Mouse (Mus musculus) neural tube, embryonic 14.5 days (tissue): Measurements from ENCODE around the gene Zmym5. TPM values are rescaled to one million over a fixed set of nuclear protein-coding genes. Genes with fewer than 3 reads are reported as not detected.
"Not testable (repeated sequence)": the region's sequence is repeated elsewhere in the genome, so short reads cannot be mapped to it uniquely, and the experiment has no call there.

Experiments used
- ATAC-seq: fragments of 200-750 bp; cut with Nextera tagmentation; 2 replicates; pipeline ENCODE4 v1.8.0; 2017; ENCODE audit warnings: low read depth, mild to moderate bottlenecking, moderate TSS enrichment, moderate library complexity
- H3K27ac ChIP-seq: fragments of 300-500 bp; sonication (generic); 2 replicates; pipeline ENCODE4 v1.5.1; 2014; ENCODE audit warnings: low read depth, mild to moderate bottlenecking, control low read depth, low read length, moderate library complexity, mixed read lengths
- H3K27me3 ChIP-seq: fragments of 300-500 bp; sonication (generic); 2 replicates; pipeline ENCODE4 v1.6.1; 2014; ENCODE audit warnings: low read length; ENCODE audit not compliant: control insufficient read depth, insufficient read depth
- H3K36me3 ChIP-seq: fragments of 300-500 bp; sonication (generic); 2 replicates; pipeline ENCODE4 v1.6.1; 2014; ENCODE audit warnings: low read length, mixed read lengths; ENCODE audit not compliant: control insufficient read depth, insufficient read depth
- H3K4me1 ChIP-seq: fragments of 300-500 bp; sonication (generic); 2 replicates; pipeline ENCODE4 v1.6.1; 2014; ENCODE audit warnings: low read length; ENCODE audit not compliant: control insufficient read depth, insufficient read depth
- H3K4me2 ChIP-seq: fragments of 300-500 bp; sonication (generic); 2 replicates; pipeline ENCODE4 v1.6.1; 2014; ENCODE audit warnings: mild to moderate bottlenecking, low read depth, low read length, control low read depth
- H3K4me3 ChIP-seq: fragments of 300-500 bp; sonication (generic); 2 replicates; pipeline ENCODE4 v1.5.1; 2014; ENCODE audit warnings: low read depth, low read length, control low read depth, mixed read lengths
- H3K9ac ChIP-seq: fragments of 300-500 bp; sonication (generic); replicated peaks from 2 replicates; pipeline ENCODE4 v1.6.1; 2014; ENCODE audit warnings: low read depth, mild to moderate bottlenecking, control low read depth, low read length, mixed read lengths
- H3K9me3 ChIP-seq: fragments of 300-500 bp; sonication (generic); 2 replicates; pipeline ENCODE4 v1.6.1; 2016; ENCODE audit warnings: low read length; ENCODE audit not compliant: control insufficient read depth
- WGBS: fragments of 180-500 bp; shearing (Covaris S2); extraction: QIAGEN DNeasy Blood & Tissue Kit; methylation state at CpG from one replicate; pipeline ENCODE4 v1.1.7; 2014; 5-methylcytosine and 5-hydroxymethylcytosine counted together
- polyA plus RNA-seq: library from polyadenylated mRNA; unstranded; fragments of >200 nt; fragmentation: Nextera tagmentation; extraction: Ambion mirVana; gene quantifications from 2 replicates; pipeline ENCODE4 v1.2.1, GENCODE M21; 2014

Zmym5 gene
- polyA plus RNA-seq, result 26.5 and 28.0 TPM in 2 replicates

DNA sequence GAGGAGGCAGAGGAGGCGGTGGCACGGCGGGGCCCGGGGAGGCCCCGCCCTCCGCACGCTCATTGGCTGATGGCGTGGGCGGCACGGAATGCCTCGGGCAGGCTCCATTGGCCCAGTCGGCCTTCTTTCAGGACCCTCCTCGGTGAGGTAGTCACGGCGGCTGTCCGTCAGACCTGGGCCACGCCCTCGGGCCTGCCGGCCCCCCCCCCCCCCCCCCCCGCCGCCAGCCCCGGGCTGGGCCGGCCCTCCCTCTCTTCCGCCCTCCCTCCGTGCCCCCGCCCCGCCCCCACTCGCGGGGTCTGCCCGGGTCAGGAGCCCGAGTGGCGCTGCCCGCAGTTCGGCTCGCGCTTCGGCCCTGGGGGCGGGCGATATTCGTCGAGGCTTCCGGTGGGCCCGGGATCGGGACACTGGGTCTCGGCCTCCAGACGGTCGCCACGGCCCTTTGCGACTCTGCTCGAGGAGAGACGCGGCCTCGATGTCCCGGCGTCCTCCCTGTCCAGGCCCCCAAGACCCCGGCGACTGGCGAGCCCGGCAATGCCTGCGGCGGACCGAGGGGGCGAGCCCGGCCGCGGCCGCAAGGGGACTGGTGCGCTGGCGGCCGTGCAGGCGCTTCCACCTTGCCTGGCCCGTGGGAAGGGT lies at the start of gene Zmym5:
Gene Zmym5 (minus strand): TSS at position 16 of the 639 bp plus-strand sequence.
- not testable (repeated sequence) for H3K36me3 ChIP-seq, H3K9me3 ChIP-seq, H3K27me3 ChIP-seq
- Histone ChIP-seq H3K27ac (peak within 1 kb of the TSS; percentile 93), H3K9ac (peak within 1 kb of the TSS; percentile 76), H3K4me2 (peak within 1 kb of the TSS; percentile 54), H3K4me3 (peak within 1 kb of the TSS; percentile 64), H3K4me1 (peaks cover 10% of the 10 kb centered on the region)
- ATAC-seq, result peak; percentile 98
- 1% methylated on average over 20 of the region's 72 CpGs for WGBS

- no peak overlapping the region for H3K9ac ChIP-seq
- no peaks in the 10 kb centered on the region; the same call in 1 of the 2 replicates for H3K9me3 ChIP-seq
- H3K4me2 ChIP-seq, result no peak overlapping the region
- H3K27me3 ChIP-seq, result no peaks in the 10 kb centered on the region
- WGBS, result 79% methylated on average over 2 of the region's 2 CpGs
- H3K4me1 ChIP-seq, result no peaks in the 10 kb centered on the region
- H3K27ac ChIP-seq, result no peak overlapping the region
- H3K36me3 ChIP-seq, result no peaks in the 10 kb centered on the region
- no peak for ATAC-seq
- no peak overlapping the region for H3K4me3 ChIP-seq
Observed at GRCm38 (mm10) chr14:56849681-56850080, 38.2 kb upstream of the Zmym5 start.

DNA sequence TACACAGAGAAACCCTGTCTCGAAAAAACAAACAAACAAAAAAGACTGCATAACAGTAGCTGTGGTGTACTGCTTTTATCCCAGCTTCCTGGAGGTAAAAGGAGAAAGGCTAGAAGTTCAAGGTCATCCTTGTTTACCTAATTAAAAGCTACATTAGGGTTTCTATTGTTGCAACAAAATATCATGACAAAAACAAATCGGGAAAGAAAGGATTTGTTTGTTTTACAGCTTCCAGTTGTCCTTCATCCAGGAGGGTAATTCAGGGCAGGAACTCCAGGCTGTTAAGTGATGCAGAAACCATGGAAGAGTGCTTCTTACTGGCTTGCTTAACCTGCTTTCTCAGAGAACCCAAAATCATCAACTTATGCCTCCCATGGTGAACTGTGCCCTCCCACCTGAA lies 36.8 kb upstream of the Zmym5 start:
- Histone ChIP-seq H3K36me3 (no peaks in the 10 kb centered on the region), H3K4me3 (no peak overlapping the region), H3K4me2 (no peak overlapping the region), H3K9ac (no peak overlapping the region), H3K9me3 (no peaks in the 10 kb centered on the region), H3K27me3 (no peaks in the 10 kb centered on the region), H3K4me1 (no peaks in the 10 kb centered on the region), H3K27ac (no peak overlapping the region)
- ATAC-seq, result no peak
- 59% methylated on average over 2 of the region's 2 CpGs for WGBS

DNA sequence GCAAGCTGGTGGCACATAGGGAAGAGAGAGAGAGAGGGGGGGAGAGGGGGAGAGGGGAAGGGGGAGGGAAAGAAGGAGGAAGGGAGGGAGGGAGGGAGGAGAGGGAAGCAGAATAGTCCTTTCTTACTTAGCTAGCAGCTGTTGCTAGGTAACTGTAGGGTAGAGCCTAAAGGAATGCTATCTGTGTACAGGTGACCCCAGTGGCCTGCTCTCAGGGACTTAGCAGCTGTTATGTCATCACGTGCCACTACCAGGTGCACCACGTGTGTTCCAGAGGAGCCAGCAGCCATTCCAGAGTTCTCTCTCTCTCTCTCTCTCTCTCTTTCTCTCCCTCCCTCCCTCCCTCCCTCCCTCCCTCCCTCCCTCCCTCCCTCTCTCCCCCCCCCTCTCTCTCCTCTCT lies 33.0 kb upstream of the Zmym5 start:
- H3K4me1 ChIP-seq, result no peaks in the 10 kb centered on the region
- no peaks in the 10 kb centered on the region for H3K27me3 ChIP-seq
- H3K27ac ChIP-seq, result no peak overlapping the region
- no peak overlapping the region for H3K9ac ChIP-seq
- H3K4me3 ChIP-seq, result no peak overlapping the region
- peak; percentile 65; the same call in 1 of the 2 replicates for ATAC-seq
- no peak overlapping the region for H3K4me2 ChIP-seq
- no peaks in the 10 kb centered on the region for H3K36me3 ChIP-seq
- WGBS, result 6% methylated on average over 2 of the region's 2 CpGs
- H3K9me3 ChIP-seq, result no peaks in the 10 kb centered on the region

DNA sequence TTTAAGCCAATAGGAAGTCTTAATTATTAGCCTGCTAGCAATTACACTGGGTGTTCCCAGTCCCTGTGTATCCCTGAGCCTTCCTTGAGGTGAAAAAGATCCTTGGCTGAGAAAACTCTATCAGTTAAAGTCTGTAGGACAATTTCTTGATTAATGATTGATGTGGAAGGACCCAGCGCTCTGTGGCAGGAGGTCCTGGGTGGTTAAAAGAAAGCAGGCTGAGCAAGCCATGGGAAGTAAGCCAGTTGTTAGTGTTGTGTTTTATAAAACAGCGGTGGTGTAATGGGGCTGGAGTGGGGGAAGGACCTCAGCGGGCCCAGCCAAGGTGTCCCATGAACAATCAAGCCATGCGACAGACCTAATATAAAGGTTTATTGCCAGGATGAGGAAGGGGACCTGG lies 32.5 kb upstream of the Zmym5 start:
- H3K9me3 ChIP-seq, result no peaks in the 10 kb centered on the region
- no peaks in the 10 kb centered on the region for H3K27me3 ChIP-seq
- H3K4me2 ChIP-seq, result no peak overlapping the region
- no peaks in the 10 kb centered on the region for H3K36me3 ChIP-seq
- WGBS, result 27% methylated on average over 4 of the region's 4 CpGs
- H3K9ac ChIP-seq, result no peak overlapping the region
- no peak overlapping the region for H3K4me3 ChIP-seq
- ATAC-seq, result no peak
- no peak overlapping the region for H3K27ac ChIP-seq
- H3K4me1 ChIP-seq, result no peaks in the 10 kb centered on the region

- not testable (repeated sequence) for H3K27me3 ChIP-seq, H3K36me3 ChIP-seq, H3K4me2 ChIP-seq, H3K27ac ChIP-seq, H3K9ac ChIP-seq, H3K4me1 ChIP-seq, ATAC-seq, H3K4me3 ChIP-seq, H3K9me3 ChIP-seq
- 78% methylated on average over 5 of the region's 5 CpGs for WGBS
Observed at GRCm38 (mm10) chr14:56834576-56834975, 23.1 kb upstream of the Zmym5 start.

- not testable (repeated sequence) for H3K4me2 ChIP-seq, ATAC-seq, H3K36me3 ChIP-seq, H3K9ac ChIP-seq, H3K27ac ChIP-seq, H3K27me3 ChIP-seq, H3K4me1 ChIP-seq, H3K9me3 ChIP-seq, H3K4me3 ChIP-seq
- 75% methylated on average over 10 of the region's 10 CpGs for WGBS
Observed at GRCm38 (mm10) chr14:56833211-56833610, 21.7 kb upstream of the Zmym5 start.

DNA sequence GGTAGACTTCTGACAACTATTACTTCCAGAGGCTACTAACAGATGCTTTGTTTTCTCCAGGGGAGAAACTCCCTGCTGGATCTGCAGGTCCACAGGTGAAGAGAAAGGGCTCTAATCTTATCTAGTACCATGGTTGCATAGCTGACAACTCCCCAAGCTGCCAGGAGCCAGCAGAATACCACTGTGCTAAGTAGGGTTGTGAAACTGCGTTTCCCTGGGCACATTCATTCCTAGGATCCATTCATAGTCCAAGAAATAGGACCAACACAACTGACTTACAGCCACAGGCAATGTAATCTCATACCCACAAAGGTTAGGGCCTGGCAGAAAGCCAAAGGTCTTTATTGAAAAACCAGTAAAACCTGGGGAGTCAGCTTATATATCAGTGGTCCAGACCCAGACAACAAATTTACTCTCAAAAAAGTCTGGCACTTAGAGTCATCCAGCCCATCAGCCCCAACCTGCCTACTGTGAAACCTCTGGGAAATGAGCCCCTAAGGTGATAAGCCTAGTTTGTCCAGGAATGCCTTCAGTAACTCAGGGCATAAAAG lies 21.1 kb upstream of the Zmym5 start:
- H3K27me3 ChIP-seq, result no peaks in the 10 kb centered on the region
- 68% methylated on average over 1 of the region's 1 CpGs for WGBS
- H3K4me3 ChIP-seq, result no peak overlapping the region
- ATAC-seq, result no peak
- H3K4me2 ChIP-seq, result no peak overlapping the region
- H3K9me3 ChIP-seq, result no peaks in the 10 kb centered on the region; the same call in 1 of the 2 replicates
- no peaks in the 10 kb centered on the region for H3K4me1 ChIP-seq
- H3K27ac ChIP-seq, result no peak overlapping the region
- H3K36me3 ChIP-seq, result no peaks in the 10 kb centered on the region
- no peak overlapping the region for H3K9ac ChIP-seq

DNA sequence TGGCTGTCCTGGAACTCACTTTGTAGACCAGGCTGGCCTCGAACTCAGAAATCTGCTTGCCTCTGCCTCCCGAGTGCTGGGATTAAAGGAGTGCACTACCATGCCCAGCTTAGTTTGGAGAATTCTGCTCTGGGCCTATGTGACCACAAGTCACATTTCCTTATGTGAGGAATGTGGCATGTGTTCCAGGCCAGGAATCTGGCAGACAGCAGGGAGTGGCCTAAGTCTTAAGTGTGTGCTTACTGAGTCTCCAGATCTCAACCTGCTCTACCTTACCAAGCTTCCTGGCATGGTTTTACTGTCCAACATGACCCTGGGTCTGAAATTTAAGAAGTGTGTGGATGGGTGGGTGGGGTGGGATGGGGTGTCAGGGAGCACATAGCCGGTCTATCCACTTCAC lies 20.6 kb upstream of the Zmym5 start:
- ATAC-seq, result no peak
- no peak overlapping the region for H3K4me3 ChIP-seq
- no peaks in the 10 kb centered on the region; the same call in 1 of the 2 replicates for H3K9me3 ChIP-seq
- 92% methylated on average over 3 of the region's 3 CpGs for WGBS
- H3K4me2 ChIP-seq, result no peak overlapping the region
- no peaks in the 10 kb centered on the region for H3K36me3 ChIP-seq
- no peaks in the 10 kb centered on the region for H3K4me1 ChIP-seq
- H3K9ac ChIP-seq, result no peak overlapping the region
- H3K27ac ChIP-seq, result no peak overlapping the region
- H3K27me3 ChIP-seq, result no peaks in the 10 kb centered on the region
